Mouse (Mus musculus) cortical plate, adult 2 months (tissue): ENCODE results near the gene Lrrfip2. TPM values are rescaled to one million over a fixed set of nuclear protein-coding genes. Genes with fewer than 3 reads are reported as not detected.
A peak's percentile ranks its signal among the peaks of the same experiment; 100 is the strongest.

Experiments
- H3K27ac ChIP-seq: fragments of 200-500 bp; 2 replicates; pipeline ENCODE4 v1.5.1; 2012; ENCODE audit warnings: low read length, control low read depth, inconsistent platforms; ENCODE audit not compliant: insufficient read depth
- H3K4me1 ChIP-seq: fragments of 200-500 bp; 2 replicates; pipeline ENCODE4 v1.6.1; 2011; ENCODE audit warnings: low read length; ENCODE audit not compliant: control insufficient read depth, insufficient read depth
- H3K4me3 ChIP-seq: fragments of 200-500 bp; 2 replicates; pipeline ENCODE4 v1.5.1; 2011; ENCODE audit warnings: mild to moderate bottlenecking, low read length, control low read depth; ENCODE audit not compliant: insufficient read depth
- CTCF ChIP-seq: fragments of 200-500 bp; IDR thresholded peaks from 2 replicates; pipeline ENCODE4 v1.5.1; 2011; ENCODE audit warnings: mild to moderate bottlenecking, control low read depth, low read length; ENCODE audit not compliant: insufficient read depth; ENCODE audit errors: extremely low read depth
- POLR2A ChIP-seq: fragments of 200-500 bp; IDR thresholded peaks from 2 replicates; pipeline ENCODE4 v1.6.1; 2011; ENCODE audit warnings: mild to moderate bottlenecking, low read length, control low read depth; ENCODE audit not compliant: insufficient read depth; ENCODE audit errors: extremely low read depth
- polyA plus RNA-seq: library from polyadenylated mRNA; depleted of rRNA; stranded (reverse); fragments of >200 nt; gene quantifications from 2 replicates; pipeline ENCODE4 v1.2.3, GENCODE M21; 2012; rRNA removed

Lrrfip2 gene
- polyA plus RNA-seq, 1 experiment = 55.5 TPM

- Histone ChIP-seq H3K4me1 (peaks cover 6% of the 10 kb centered on the region), H3K4me3 (peak overlapping the region; percentile 76), H3K27ac (0 out of 2 replicates have a peak overlapping the region, but pooled peaks have one; percentile 2)
- TF ChIP-seq CTCF = no peak
- no peak for TF ChIP-seq POLR2A
Observed at GRCm38 (mm10) chr9:111270606-111271005, 153.2 kb downstream of the Lrrfip2 start.

GRCm38 (mm10) chr9:111271056-111271433 is 153.7 kb downstream of the Lrrfip2 start:
- peak overlapping the region; percentile 76 for H3K4me3 ChIP-seq
- H3K27ac ChIP-seq = peak overlapping the region; percentile 2; the same call in 1 of the 2 replicates
- no peak for TF ChIP-seq CTCF
- TF ChIP-seq POLR2A = no peak
- H3K4me1 ChIP-seq = peaks cover 6% of the 10 kb centered on the region

- peak within 1 kb of the TSS; percentile 72 for H3K27ac ChIP-seq
- peak within 1 kb of the TSS; percentile 76 for H3K4me3 ChIP-seq
- H3K4me1 ChIP-seq = peaks cover 6% of the 10 kb centered on the region
- TF ChIP-seq POLR2A (peak; percentile 94), CTCF (no peak)
Observed at GRCm38 (mm10) chr9:111271434-111272160, 154.2 kb downstream of the Lrrfip2 start, which contains the start of the genes Mlh1 and Epm2aip1. Gene Mlh1, minus strand, starts transcription at chr9:111271791. Gene Epm2aip1, plus strand, starts transcription at chr9:111271929.

GRCm38 (mm10) chr9:111272356-111272755 is 155.0 kb downstream of the Lrrfip2 start:
- peaks cover 6% of the 10 kb centered on the region for H3K4me1 ChIP-seq
- TF ChIP-seq POLR2A (no peak), CTCF (no peak)
- H3K4me3 ChIP-seq = peak overlapping the region; percentile 76
- H3K27ac ChIP-seq = peak overlapping the region; percentile 72

GRCm38 (mm10) chr9:111272996-111273785 is 155.8 kb downstream of the Lrrfip2 start:
- Histone ChIP-seq H3K27ac (no peak overlapping the region), H3K4me3 (peak overlapping the region; percentile 76)

GRCm38 (mm10) chr9:111273958-111274357 is 156.6 kb downstream of the Lrrfip2 start:
- H3K4me1 ChIP-seq = peaks cover 6% of the 10 kb centered on the region
- no peak overlapping the region; the same call in 1 of the 2 replicates for H3K4me3 ChIP-seq

More at GRCm38 (mm10) chr9:111272996-111273785, 155.8 kb downstream of the Lrrfip2 start:
- H3K4me1 ChIP-seq = peaks cover 6% of the 10 kb centered on the region
- TF ChIP-seq POLR2A (no peak), CTCF (no peak)

GRCm38 (mm10) chr9:111275156-111275555 is 157.8 kb downstream of the Lrrfip2 start:
- Histone ChIP-seq H3K4me3 (peak overlapping the region; percentile 29), H3K27ac (no peak overlapping the region), H3K4me1 (peaks cover 6% of the 10 kb centered on the region)
- TF ChIP-seq CTCF = no peak

More at GRCm38 (mm10) chr9:111273958-111274357, 156.6 kb downstream of the Lrrfip2 start:
- no peak overlapping the region for H3K27ac ChIP-seq
- TF ChIP-seq POLR2A (no peak), CTCF (no peak)

Other genes with a start within 250 kb of the Lrrfip2 start
- gene Als2cl, start 237.7 kb upstream of the Lrrfip2 start, polyA plus RNA-seq = 8.4 and 9.1 TPM in 2 replicates
- 1.6 and 2.7 TPM in 2 replicates for gene Tmie, start 237.5 kb upstream of the Lrrfip2 start, polyA plus RNA-seq
- gene Fam240a, start 200.7 kb upstream of the Lrrfip2 start, polyA plus RNA-seq = not detected in 2 replicates
- gene Tdgf1, start 171.4 kb upstream of the Lrrfip2 start, polyA plus RNA-seq = 1.1 and 1.3 TPM in 2 replicates
- gene Lrrc2, start 166.0 kb upstream of the Lrrfip2 start, polyA plus RNA-seq = 0.83 and 1.3 TPM in 2 replicates
- gene Rtp3, start 127.0 kb upstream of the Lrrfip2 start, polyA plus RNA-seq = 0.45 and 0.69 TPM in 2 replicates
- 0.40 TPM in 1 of 2 replicates, not detected in the other for gene Ltf, start 98.3 kb upstream of the Lrrfip2 start, polyA plus RNA-seq
- 1.9 and 2.1 TPM in 2 replicates for gene Ccrl2, start 60.1 kb upstream of the Lrrfip2 start, polyA plus RNA-seq
- gene Mlh1, start 154.2 kb downstream of the Lrrfip2 start, polyA plus RNA-seq = 28.4 and 37.9 TPM in 2 replicates
- 41.1 and 42.6 TPM in 2 replicates for gene Epm2aip1, start 154.3 kb downstream of the Lrrfip2 start, polyA plus RNA-seq
- 383 and 430 TPM in 2 replicates for gene Trank1, start 194.1 kb downstream of the Lrrfip2 start, polyA plus RNA-seq